Comparison of ENCODE assay signal across 8 mouse cellular contexts in genomic region chr11:102633379-102633778, GRCm38 (mm10). TPM values are rescaled to one million over a fixed set of nuclear protein-coding genes. Genes with fewer than 3 reads are reported as not detected.
DNase-seq lines count a peak whose midpoint lies in the region; ATAC-seq lines count a peak whose summit lies in the region.

No protein-coding gene starts in this region.

- peak; percentile 30; the same call in 1 of the 2 replicates for ATAC-seq in kidney, embryonic 16.5 days (ENCODE audit: low FRiP score, low TSS enrichment)
- ATAC-seq in forebrain, embryonic 11.5 days (replicated peaks; ENCODE audit: low FRiP score) = no peak
- no peak for ATAC-seq in liver, embryonic 12.5 days
- ATAC-seq in neural tube, embryonic 15.5 days (ENCODE audit: low FRiP score) = no peak

- 9% methylated on average over 9 of the region's 9 CpGs for WGBS in kidney, embryonic 16.5 days
- WGBS in forebrain, embryonic 11.5 days = 15% methylated on average over 9 of the region's 9 CpGs
- WGBS in liver, embryonic 12.5 days (ENCODE audit: insufficient replicate concordance) = 20% methylated on average over 9 of the region's 9 CpGs
- WGBS in neural tube, embryonic 15.5 days = 40% methylated on average over 9 of the region's 9 CpGs

- no peak for DNase-seq in kidney, postnatal 14 days
- DNase-seq in forebrain, embryonic 11.5 days (ENCODE audit: low spot score) = no peak
- DNase-seq in right cerebral cortex, postnatal 25 days = no peak
- no peak for DNase-seq in MN1 (ENCODE audit: low spot score)
- no peak for DNase-seq in spleen, adult 12 weeks (ENCODE audit: low spot score)

- no peaks in the 10 kb centered on the region for H3K36me3 ChIP-seq in kidney, embryonic 16.5 days (ENCODE audit: insufficient read depth, low read length)
- H3K36me3 ChIP-seq in forebrain, embryonic 11.5 days (ENCODE audit: control insufficient read depth, insufficient read depth, low read length) = no peaks in the 10 kb centered on the region
- H3K36me3 ChIP-seq in liver, embryonic 12.5 days = no peaks in the 10 kb centered on the region
- H3K36me3 ChIP-seq in neural tube, embryonic 15.5 days = no peaks in the 10 kb centered on the region

- peak overlapping the region; percentile 20 for H3K4me3 ChIP-seq in kidney, embryonic 16.5 days (ENCODE audit: low read length)
- H3K4me3 ChIP-seq in forebrain, embryonic 11.5 days (ENCODE audit: low read depth, low read length) = peak overlapping the region; percentile 8; the same call in 1 of the 2 replicates
- H3K4me3 ChIP-seq in liver, embryonic 12.5 days = peak overlapping the region; percentile 25
- 0 out of 2 replicates have a peak overlapping the region, but pooled peaks have one; percentile 8 for H3K4me3 ChIP-seq in neural tube, embryonic 15.5 days (replicated peaks)

- H3K9me3 ChIP-seq in kidney, embryonic 16.5 days (ENCODE audit: low read length) = no peaks in the 10 kb centered on the region
- H3K9me3 ChIP-seq in forebrain, embryonic 11.5 days (ENCODE audit: control insufficient read depth, low read length) = no peaks in the 10 kb centered on the region
- no peaks in the 10 kb centered on the region for H3K9me3 ChIP-seq in liver, embryonic 12.5 days (replicated peaks)
- H3K9me3 ChIP-seq in neural tube, embryonic 15.5 days (replicated peaks) = no peaks in the 10 kb centered on the region

- H3K4me1 ChIP-seq in kidney, embryonic 16.5 days (ENCODE audit: insufficient read depth, low read length) = peaks cover 34% of the 10 kb centered on the region
- peaks cover 11% of the 10 kb centered on the region for H3K4me1 ChIP-seq in forebrain, embryonic 11.5 days (replicated peaks; ENCODE audit: control insufficient read depth, insufficient read depth, low read length)
- H3K4me1 ChIP-seq in liver, embryonic 12.5 days = peaks cover 24% of the 10 kb centered on the region
- peaks cover 20% of the 10 kb centered on the region for H3K4me1 ChIP-seq in neural tube, embryonic 15.5 days

- no peaks in the 10 kb centered on the region for H3K27me3 ChIP-seq in kidney, embryonic 16.5 days (ENCODE audit: insufficient read depth, low read length)
- H3K27me3 ChIP-seq in forebrain, embryonic 11.5 days (ENCODE audit: control insufficient read depth, insufficient read depth, low read length) = no peaks in the 10 kb centered on the region
- H3K27me3 ChIP-seq in liver, embryonic 12.5 days (replicated peaks) = peaks cover 44% of the 10 kb centered on the region
- no peaks in the 10 kb centered on the region for H3K27me3 ChIP-seq in neural tube, embryonic 15.5 days (replicated peaks)

- H3K27ac ChIP-seq in kidney, embryonic 16.5 days (ENCODE audit: low read length) = peak overlapping the region; percentile 78
- no peak overlapping the region for H3K27ac ChIP-seq in forebrain, embryonic 11.5 days (ENCODE audit: low read depth, low read length)
- H3K27ac ChIP-seq in liver, embryonic 12.5 days = no peak overlapping the region
- H3K27ac ChIP-seq in neural tube, embryonic 15.5 days (replicated peaks) = no peak overlapping the region

- H3K9ac ChIP-seq in kidney, embryonic 16.5 days (replicated peaks; ENCODE audit: low read length) = peak overlapping the region; percentile 61
- peak overlapping the region; percentile 29; the same call in 1 of the 2 replicates for H3K9ac ChIP-seq in forebrain, embryonic 11.5 days (ENCODE audit: low read length)
- H3K9ac ChIP-seq in liver, embryonic 12.5 days = no peak overlapping the region
- H3K9ac ChIP-seq in neural tube, embryonic 15.5 days (replicated peaks) = no peak overlapping the region

- H3K4me2 ChIP-seq in kidney, embryonic 16.5 days (replicated peaks; ENCODE audit: low read depth, low read length) = peak overlapping the region; percentile 51
- H3K4me2 ChIP-seq in forebrain, embryonic 11.5 days (ENCODE audit: low read depth, low read length, severe bottlenecking) = peak overlapping the region; percentile 38
- peak overlapping the region; percentile 58 for H3K4me2 ChIP-seq in liver, embryonic 12.5 days
- peak overlapping the region; percentile 44 for H3K4me2 ChIP-seq in neural tube, embryonic 15.5 days

RNA-seq across cellular contexts. Expression of gene Fzd2, which starts 29.2 kb away (rescaled TPM):
- 27.2 and 27.5 TPM in 2 replicates for polyA plus RNA-seq in kidney, embryonic 16.5 days (2015; fragmentation: Nextera tagmentation; extraction: Ambion mirVana)
- 45.2 and 46.3 TPM in 2 replicates for polyA plus RNA-seq in forebrain, embryonic 11.5 days (2014; fragmentation: Nextera tagmentation; extraction: Ambion mirVana)
- polyA plus RNA-seq in liver, embryonic 12.5 days (2016; fragmentation: Nextera tagmentation; extraction: Ambion mirVana) = 3.5 and 4.7 TPM in 2 replicates
- polyA plus RNA-seq in neural tube, embryonic 15.5 days (2015; fragmentation: Nextera tagmentation; extraction: Ambion mirVana) = 8.0 and 10.8 TPM in 2 replicates

RNA-seq across cellular contexts. Expression of gene Meioc, which starts 30.1 kb away (rescaled TPM):
- polyA plus RNA-seq in kidney, embryonic 16.5 days (2015; fragmentation: Nextera tagmentation; extraction: Ambion mirVana) = 0.28 and 0.34 TPM in 2 replicates
- 0.15 and 0.24 TPM in 2 replicates for polyA plus RNA-seq in forebrain, embryonic 11.5 days (2014; fragmentation: Nextera tagmentation; extraction: Ambion mirVana)
- 0.20 and 0.26 TPM in 2 replicates for polyA plus RNA-seq in liver, embryonic 12.5 days (2016; fragmentation: Nextera tagmentation; extraction: Ambion mirVana)
- polyA plus RNA-seq in neural tube, embryonic 15.5 days (2015; fragmentation: Nextera tagmentation; extraction: Ambion mirVana) = 0.19 and 0.27 TPM in 2 replicates

RNA-seq across cellular contexts. Expression of gene Gm11627, which starts 54.1 kb away (rescaled TPM):
- 7.9 and 10.8 TPM in 2 replicates for polyA plus RNA-seq in kidney, embryonic 16.5 days (2015; fragmentation: Nextera tagmentation; extraction: Ambion mirVana)
- polyA plus RNA-seq in forebrain, embryonic 11.5 days (2014; fragmentation: Nextera tagmentation; extraction: Ambion mirVana) = 12.7 and 13.8 TPM in 2 replicates
- 0.51 and 0.96 TPM in 2 replicates for polyA plus RNA-seq in liver, embryonic 12.5 days (2016; fragmentation: Nextera tagmentation; extraction: Ambion mirVana)
- 6.6 and 7.1 TPM in 2 replicates for polyA plus RNA-seq in neural tube, embryonic 15.5 days (2015; fragmentation: Nextera tagmentation; extraction: Ambion mirVana)

Comparison
In these comparisons a context has a peak if more than half of its experiments do, and no peak if none do; other contexts are left out.
1. H3K9ac ChIP-seq: peak in kidney, embryonic 16.5 days (single experiment) and forebrain, embryonic 11.5 days (single experiment); none in liver, embryonic 12.5 days (single experiment) and neural tube, embryonic 15.5 days (single experiment).
2. Peak in every context shown above with its lines, with median percentiles within 50 percentile points of each other: H3K4me2 ChIP-seq and H3K4me3 ChIP-seq.